Comparison of ENCODE assay signal across 9 mouse cellular contexts in genomic region chr11:72576466-72577351, GRCm38 (mm10). TPM values are rescaled to one million over a fixed set of nuclear protein-coding genes. Genes with fewer than 3 reads are reported as not detected.
DNase-seq lines count a peak whose midpoint lies in the region; ATAC-seq and TF ChIP-seq lines count a peak whose summit lies in the region.
"Had no signal": no experiment of that assay in that cellular context is flagged by ENCODE, and none has a peak within 500 bp of the region (broad histone marks: within the 10 kb centered on the region; RNA-seq: fewer than 3 reads in every experiment).

No protein-coding gene starts in this region.

- no peaks in the 10 kb centered on the region for H3K36me3 ChIP-seq in heart, embryonic 11.5 days (ENCODE audit: control insufficient read depth, insufficient read depth, low read length)
- no peaks in the 10 kb centered on the region for H3K36me3 ChIP-seq in ES-E14 (ENCODE audit: control insufficient read depth, insufficient read depth, low read length, poor library complexity, severe bottlenecking)
- H3K36me3 ChIP-seq in embryonic facial prominence, embryonic 11.5 days (replicated peaks; ENCODE audit: control insufficient read depth, insufficient read depth, low read depth, low read length): no peaks in the 10 kb centered on the region
- no peaks in the 10 kb centered on the region for H3K36me3 ChIP-seq in hindbrain, postnatal 0 days (ENCODE audit: insufficient read depth, low read length)
- H3K36me3 ChIP-seq in lung, embryonic 15.5 days: no peaks in the 10 kb centered on the region

- peak overlapping the region; percentile 79 for H3K4me2 ChIP-seq in heart, embryonic 11.5 days
- peak overlapping the region; percentile 36 for H3K4me2 ChIP-seq in embryonic facial prominence, embryonic 11.5 days (ENCODE audit: low read depth, low read length)
- H3K4me2 ChIP-seq in hindbrain, postnatal 0 days (ENCODE audit: low read depth, low read length): peak overlapping the region; percentile 68
- peak overlapping the region; percentile 61 for H3K4me2 ChIP-seq in lung, embryonic 15.5 days

- in situ Hi-C loops in ES-E14 (cut with MboI; ENCODE audit: low sequenced_read_pairs in 2 of 2, unreplicated experiment in 2 of 2): loop anchor here in 1 of 2 experiments (10.0 kb wide), 2 partner anchors 158 to 198 kb away; no protein-coding TSS in a partner anchor

- WGBS in heart, embryonic 11.5 days (ENCODE audit: insufficient replicate concordance): 2% methylated on average over 24 of the region's 24 CpGs
- 3% methylated on average over 24 of the region's 24 CpGs for WGBS in embryonic facial prominence, embryonic 11.5 days
- WGBS in hindbrain, postnatal 0 days: 2% methylated on average over 24 of the region's 24 CpGs
- WGBS in lung, embryonic 15.5 days: 3% methylated on average over 24 of the region's 24 CpGs

- no peak for DNase-seq in heart, adult 8-10 months (ENCODE audit: low spot score)
- peak; percentile 66 for DNase-seq in ES-E14 (ENCODE audit: low read depth, low spot score)
- DNase-seq in embryonic facial prominence, embryonic 11.5 days (ENCODE audit: low spot score): peak; percentile 30
- DNase-seq in hindbrain, postnatal 0 days (ENCODE audit: low spot score): peak; percentile 43
- DNase-seq in layer of hippocampus, adult 9-11 months: no peak

- 0 out of 2 replicates have a peak, but pooled peaks have one; percentile 10 for TF ChIP-seq CTCF in hindbrain, postnatal 0 days (IDR thresholded peaks at IDR 0.05; ENCODE audit: low read depth)

- H3K27me3 ChIP-seq in heart, embryonic 11.5 days (ENCODE audit: control insufficient read depth, insufficient read depth, low read length): peaks cover 4% of the 10 kb centered on the region; the same call in 1 of the 2 replicates
- no peaks in the 10 kb centered on the region for H3K27me3 ChIP-seq in embryonic facial prominence, embryonic 11.5 days (ENCODE audit: control insufficient read depth, insufficient read depth, low read length)
- no peaks in the 10 kb centered on the region for H3K27me3 ChIP-seq in hindbrain, postnatal 0 days (ENCODE audit: insufficient read depth, low read length)
- H3K27me3 ChIP-seq in lung, embryonic 15.5 days: no peaks in the 10 kb centered on the region
- H3K27me3 ChIP-seq: Patski had no signal

- no peak overlapping the region for H3K27ac ChIP-seq in heart, embryonic 11.5 days (ENCODE audit: low read depth, low read length)
- H3K27ac ChIP-seq in ES-E14 (ENCODE audit: insufficient read depth, low read depth, low read length, poor library complexity, severe bottlenecking): peak overlapping the region; percentile 91
- no peak overlapping the region for H3K27ac ChIP-seq in embryonic facial prominence, embryonic 11.5 days (replicated peaks; ENCODE audit: low read depth, low read length)
- peak overlapping the region; percentile 62; the same call in 1 of the 2 replicates for H3K27ac ChIP-seq in hindbrain, postnatal 0 days
- H3K27ac ChIP-seq in lung, embryonic 15.5 days: no peak overlapping the region

- H3K9me3 ChIP-seq in heart, embryonic 11.5 days (replicated peaks; ENCODE audit: control insufficient read depth, low read length): no peaks in the 10 kb centered on the region
- no peaks in the 10 kb centered on the region for H3K9me3 ChIP-seq in ES-E14 (ENCODE audit: control insufficient read depth, insufficient read depth, low read depth, low read length)
- no peaks in the 10 kb centered on the region for H3K9me3 ChIP-seq in embryonic facial prominence, embryonic 11.5 days (replicated peaks; ENCODE audit: control insufficient read depth, low read length)
- H3K9me3 ChIP-seq in hindbrain, postnatal 0 days (ENCODE audit: low read length): no peaks in the 10 kb centered on the region
- H3K9me3 ChIP-seq in lung, embryonic 15.5 days: no peaks in the 10 kb centered on the region

- ATAC-seq in heart, embryonic 11.5 days (replicated peaks; ENCODE audit: insufficient number of reproducible peaks, low FRiP score, low TSS enrichment): no peak
- ATAC-seq in embryonic facial prominence, embryonic 11.5 days (replicated peaks; ENCODE audit: insufficient number of reproducible peaks, low FRiP score, low TSS enrichment, low read depth): no peak
- ATAC-seq in hindbrain, postnatal 0 days: 0 out of 2 replicates have a peak, but pooled peaks have one; percentile 21
- no peak; the same call in 1 of the 2 replicates for ATAC-seq in lung, embryonic 15.5 days (ENCODE audit: borderline replicate concordance, extremely low read depth, low FRiP score, low TSS enrichment)
- peak; percentile 32 for ATAC-seq in neutrophil, adult 5-6 weeks (ENCODE audit: extremely low read depth, insufficient number of reproducible peaks, low FRiP score, poor library complexity, severe bottlenecking)
- ATAC-seq: Patski had no signal

- peak overlapping the region; percentile 45 for H3K4me3 ChIP-seq in heart, embryonic 11.5 days (ENCODE audit: low read depth, low read length)
- H3K4me3 ChIP-seq in ES-E14 (ENCODE audit: insufficient read depth in 1 of 2, low read depth in 1 of 2, low read length in 2 of 2, poor library complexity in 1 of 2, severe bottlenecking in 1 of 2): peak overlapping the region; percentile 67
- peak overlapping the region; percentile 9; the same call in 1 of the 2 replicates for H3K4me3 ChIP-seq in embryonic facial prominence, embryonic 11.5 days (ENCODE audit: low read depth, low read length)
- peak overlapping the region; percentile 33 for H3K4me3 ChIP-seq in hindbrain, postnatal 0 days (ENCODE audit: low read length)
- peak overlapping the region; percentile 32 for H3K4me3 ChIP-seq in lung, embryonic 15.5 days

- peak overlapping the region; percentile 63 for H3K9ac ChIP-seq in heart, embryonic 11.5 days (ENCODE audit: low read depth, low read length)
- peak overlapping the region; percentile 72 for H3K9ac ChIP-seq in ES-E14 (ENCODE audit: insufficient read depth, low read depth, low read length, poor library complexity, severe bottlenecking)
- H3K9ac ChIP-seq in embryonic facial prominence, embryonic 11.5 days (replicated peaks; ENCODE audit: low read length): no peak overlapping the region; the same call in 1 of the 2 replicates
- peak overlapping the region; percentile 50 for H3K9ac ChIP-seq in hindbrain, postnatal 0 days (replicated peaks; ENCODE audit: low read length)
- 0 out of 2 replicates have a peak overlapping the region, but pooled peaks have one; percentile 23 for H3K9ac ChIP-seq in lung, embryonic 15.5 days

- H3K4me1 ChIP-seq in heart, embryonic 11.5 days (ENCODE audit: control insufficient read depth, insufficient read depth, low read length): no peaks in the 10 kb centered on the region
- peaks cover 2 to 5% of the 10 kb centered on the region in 2 experiments; a peak in 2 of 4 replicates for H3K4me1 ChIP-seq in ES-E14 (ENCODE audit: control insufficient read depth in 2 of 2, insufficient read depth in 2 of 2, low read length in 2 of 2, poor library complexity in 1 of 2)
- no peaks in the 10 kb centered on the region for H3K4me1 ChIP-seq in embryonic facial prominence, embryonic 11.5 days (ENCODE audit: control insufficient read depth, insufficient read depth, low read length)
- no peaks in the 10 kb centered on the region for H3K4me1 ChIP-seq in hindbrain, postnatal 0 days (ENCODE audit: insufficient read depth, low read length)
- H3K4me1 ChIP-seq in lung, embryonic 15.5 days: peaks cover 12% of the 10 kb centered on the region

TF ChIP-seq in ES-E14, 5 proteins besides CTCF, POLR2A, EP300 and RAD21:
- TF ChIP-seq CHD2 (IDR thresholded peaks at IDR 0.05; ENCODE audit: low read depth, low read length): 0 out of 2 replicates have a peak, but pooled peaks have one; percentile 1
- TF ChIP-seq HCFC1 (IDR thresholded peaks at IDR 0.05; ENCODE audit: borderline replicate concordance, insufficient read depth, low read length): no peak

RNA-seq across cellular contexts. Expression of gene Spns3, which starts 26.4 kb away (rescaled TPM):
- polyA plus RNA-seq in heart, embryonic 11.5 days (2014; fragmentation: Nextera tagmentation; extraction: Ambion mirVana): 0.17 TPM in 1 of 2 replicates, not detected in the other
- under 1 TPM in 1 of 4 experiments, not detected in 3; 0.14 TPM for total RNA-seq in heart, adult 8-10 months (2022)
- total RNA-seq in ES-E14 (2012; rRNA removed): 0.32 and 1.9 TPM in 2 replicates
- polyA plus RNA-seq in embryonic facial prominence, embryonic 11.5 days (2014; fragmentation: Nextera tagmentation; extraction: Ambion mirVana): not detected in 2 replicates
- total RNA-seq in hindbrain, postnatal 0 days (2014; rRNA removed): 0.10 TPM in 1 of 2 replicates, not detected in the other
- polyA plus RNA-seq in hindbrain, postnatal 0 days (2015; fragmentation: Nextera tagmentation; extraction: Ambion mirVana): 0.13 and 0.25 TPM in 2 replicates
- polyA plus RNA-seq in lung, embryonic 15.5 days (2015; fragmentation: Nextera tagmentation; extraction: Ambion mirVana): 0.18 and 0.22 TPM in 2 replicates
- 5.9 and 6.2 TPM in 2 replicates for total RNA-seq in neutrophil, adult 5-6 weeks (2017)

RNA-seq across cellular contexts. Expression of gene Ube2g1, which starts 30.4 kb away (rescaled TPM):
- 68.3 and 68.8 TPM in 2 replicates for polyA plus RNA-seq in heart, embryonic 11.5 days (2014; fragmentation: Nextera tagmentation; extraction: Ambion mirVana)
- total RNA-seq in heart, adult 8-10 months (2022): 10 to 100 TPM; 52.5 to 66.4 (median 60.5) TPM
- total RNA-seq in ES-E14 (2012; rRNA removed): 24.2 and 27.9 TPM in 2 replicates
- 114 and 129 TPM in 2 replicates for polyA plus RNA-seq in embryonic facial prominence, embryonic 11.5 days (2014; fragmentation: Nextera tagmentation; extraction: Ambion mirVana)
- 32.0 and 40.1 TPM in 2 replicates for total RNA-seq in hindbrain, postnatal 0 days (2014; rRNA removed)
- polyA plus RNA-seq in hindbrain, postnatal 0 days (2015; fragmentation: Nextera tagmentation; extraction: Ambion mirVana): 65.4 and 68.1 TPM in 2 replicates
- polyA plus RNA-seq in lung, embryonic 15.5 days (2015; fragmentation: Nextera tagmentation; extraction: Ambion mirVana): 67.9 and 69.2 TPM in 2 replicates
- total RNA-seq in neutrophil, adult 5-6 weeks (2017): 33.2 and 35.5 TPM in 2 replicates

Comparison
In these comparisons a context has a peak if more than half of its experiments do, and no peak if none do; other contexts are left out.
1. ATAC-seq: peak in hindbrain, postnatal 0 days (single experiment) and neutrophil, adult 5-6 weeks (single experiment); none in heart, embryonic 11.5 days (single experiment), embryonic facial prominence, embryonic 11.5 days (single experiment) and lung, embryonic 15.5 days (single experiment).
2. H3K27ac ChIP-seq: peak in ES-E14 (single experiment) and hindbrain, postnatal 0 days (single experiment); none in heart, embryonic 11.5 days (single experiment), embryonic facial prominence, embryonic 11.5 days (single experiment) and lung, embryonic 15.5 days (single experiment).
3. H3K4me3 ChIP-seq: peak in every context shown above with its lines; median percentile 67 in ES-E14; 45 in heart, embryonic 11.5 days; 33 in hindbrain, postnatal 0 days; 32 in lung, embryonic 15.5 days; 9 in embryonic facial prominence, embryonic 11.5 days.
4. DNase-seq: peak in ES-E14 (single experiment), embryonic facial prominence, embryonic 11.5 days (single experiment) and hindbrain, postnatal 0 days (single experiment); none in heart, adult 8-10 months (single experiment) and layer of hippocampus, adult 9-11 months (single experiment).
5. Peak in every context shown above with its lines, with median percentiles within 50 percentile points of each other: H3K4me2 ChIP-seq.